Mouse (Mus musculus): ENCODE measurements around the gene Gm45808. TPM values are rescaled to one million over a fixed set of nuclear protein-coding genes. Genes with fewer than 3 reads are reported as not detected.

The Gm45808 gene
- total and polyA plus RNA-seq, 2 experiments from 2014 or later, result 0.18 to 14.2 TPM

GRCm38 (mm10) chr7:45417962-45418492, 68.6 kb downstream of the Gm45808 start:
- Histone ChIP-seq H3K9ac (replicated peaks; ENCODE audit: low read depth, low read length) (no peak overlapping the region), H3K4me1 (ENCODE audit: control insufficient read depth, insufficient read depth) (peaks cover 9% of the 10 kb centered on the region; the same call in 1 of the 2 replicates), H3K36me3 (replicated peaks; ENCODE audit: control insufficient read depth, insufficient read depth, low read length) (peaks cover 25% of the 10 kb centered on the region), H3K27me3 (ENCODE audit: control insufficient read depth, insufficient read depth, low read length) (peaks cover 75% of the 10 kb centered on the region), H3K27ac (ENCODE audit: low read depth) (no peak overlapping the region), H3K9me3 (replicated peaks; ENCODE audit: control insufficient read depth, low read length) (no peaks in the 10 kb centered on the region), H3K4me2 (ENCODE audit: low read depth, low read length) (no peak overlapping the region), H3K4me3 (ENCODE audit: low read depth, low read length) (no peak overlapping the region)
- WGBS, result 14% methylated on average over 13 of the region's 13 CpGs
- no peak for TF ChIP-seq EP300 (IDR thresholded peaks at IDR 0.05; ENCODE audit: low read depth)
- TF ChIP-seq CTCF (IDR thresholded peaks at IDR 0.05; ENCODE audit: low read depth), result no peak
- no peak for DNase-seq (ENCODE audit: low spot score)
- ATAC-seq (ENCODE audit: insufficient read depth, low read depth), result no peak

Small RNA genes within 50 kb of the gene (microRNA-seq; reads per million reads assigned to microRNA genes)
- not detected for gene Gm22133

Other genes starting within 250 kb of the Gm45808 start
Only the 30 nearest of the 36 such genes appear.
- not detected in 2 replicates for gene Slc6a21, start 209.3 kb downstream of the Gm45808 start, total RNA-seq (2014; rRNA removed; ENCODE audit: low replicate concordance)
- gene Slc6a21, start 209.3 kb downstream of the Gm45808 start, polyA plus RNA-seq (2015; fragmentation: Nextera tagmentation; extraction: Ambion mirVana), result not detected in 2 replicates
- gene Trpm4, start 153.0 kb downstream of the Gm45808 start, total RNA-seq (2014; rRNA removed; ENCODE audit: low replicate concordance), result 15.8 and 44.0 TPM in 2 replicates
- gene Trpm4, start 153.0 kb downstream of the Gm45808 start, polyA plus RNA-seq (2015; fragmentation: Nextera tagmentation; extraction: Ambion mirVana), result 14.2 and 15.2 TPM in 2 replicates
- gene Hrc, start 151.5 kb downstream of the Gm45808 start, total RNA-seq (2014; rRNA removed; ENCODE audit: low replicate concordance), result 38.8 and 39.7 TPM in 2 replicates
- gene Hrc, start 151.5 kb downstream of the Gm45808 start, polyA plus RNA-seq (2015; fragmentation: Nextera tagmentation; extraction: Ambion mirVana), result 43.8 and 45.9 TPM in 2 replicates
- gene Ppfia3, start 119.8 kb downstream of the Gm45808 start, total RNA-seq (2014; rRNA removed; ENCODE audit: low replicate concordance), result 0.15 and 1.8 TPM in 2 replicates
- 0.58 and 0.68 TPM in 2 replicates for gene Ppfia3, start 119.8 kb downstream of the Gm45808 start, polyA plus RNA-seq (2015; fragmentation: Nextera tagmentation; extraction: Ambion mirVana)
- gene Lin7b, start 116.2 kb downstream of the Gm45808 start, total RNA-seq (2014; rRNA removed; ENCODE audit: low replicate concordance), result 0.46 TPM in 1 of 2 replicates, not detected in the other
- gene Lin7b, start 116.2 kb downstream of the Gm45808 start, polyA plus RNA-seq (2015; fragmentation: Nextera tagmentation; extraction: Ambion mirVana), result 2.2 and 2.3 TPM in 2 replicates
- gene Snrnp70, start 91.1 kb downstream of the Gm45808 start, total RNA-seq (2014; rRNA removed; ENCODE audit: low replicate concordance), result 141 and 162 TPM in 2 replicates
- 79.7 and 80.3 TPM in 2 replicates for gene Snrnp70, start 91.1 kb downstream of the Gm45808 start, polyA plus RNA-seq (2015; fragmentation: Nextera tagmentation; extraction: Ambion mirVana)
- gene Kcna7, start 81.2 kb downstream of the Gm45808 start, total RNA-seq (2014; rRNA removed; ENCODE audit: low replicate concordance), result 1.4 and 4.6 TPM in 2 replicates
- gene Kcna7, start 81.2 kb downstream of the Gm45808 start, polyA plus RNA-seq (2015; fragmentation: Nextera tagmentation; extraction: Ambion mirVana), result 0.42 and 0.54 TPM in 2 replicates
- gene Ntf5, start 73.1 kb downstream of the Gm45808 start, total RNA-seq (2014; rRNA removed; ENCODE audit: low replicate concordance), result 2.2 TPM in 1 of 2 replicates, not detected in the other
- 0.15 and 0.21 TPM in 2 replicates for gene Ntf5, start 73.1 kb downstream of the Gm45808 start, polyA plus RNA-seq (2015; fragmentation: Nextera tagmentation; extraction: Ambion mirVana)
- gene Lhb, start 66.0 kb downstream of the Gm45808 start, total RNA-seq (2014; rRNA removed; ENCODE audit: low replicate concordance), result 0.27 TPM in 1 of 2 replicates, not detected in the other
- gene Lhb, start 66.0 kb downstream of the Gm45808 start, polyA plus RNA-seq (2015; fragmentation: Nextera tagmentation; extraction: Ambion mirVana), result not detected in 2 replicates
- gene Gys1, start 52.0 kb downstream of the Gm45808 start, total RNA-seq (2014; rRNA removed; ENCODE audit: low replicate concordance), result 109 and 123 TPM in 2 replicates
- gene Gys1, start 52.0 kb downstream of the Gm45808 start, polyA plus RNA-seq (2015; fragmentation: Nextera tagmentation; extraction: Ambion mirVana), result 68.3 and 70.4 TPM in 2 replicates
- gene Ruvbl2, start 48.7 kb downstream of the Gm45808 start, total RNA-seq (2014; rRNA removed; ENCODE audit: low replicate concordance), result 76.9 and 106 TPM in 2 replicates
- 31.0 and 34.2 TPM in 2 replicates for gene Ruvbl2, start 48.7 kb downstream of the Gm45808 start, polyA plus RNA-seq (2015; fragmentation: Nextera tagmentation; extraction: Ambion mirVana)
- gene Ftl1, start 26.9 kb downstream of the Gm45808 start, total RNA-seq (2014; rRNA removed; ENCODE audit: low replicate concordance), result 1,107 and 1,211 TPM in 2 replicates
- gene Ftl1, start 26.9 kb downstream of the Gm45808 start, polyA plus RNA-seq (2015; fragmentation: Nextera tagmentation; extraction: Ambion mirVana), result 2,163 and 2,221 TPM in 2 replicates
- 48.1 and 88.1 TPM in 2 replicates for gene Bax, start 19.9 kb downstream of the Gm45808 start, total RNA-seq (2014; rRNA removed; ENCODE audit: low replicate concordance)
- gene Bax, start 19.9 kb downstream of the Gm45808 start, polyA plus RNA-seq (2015; fragmentation: Nextera tagmentation; extraction: Ambion mirVana), result 99.2 and 101 TPM in 2 replicates
- not detected in 2 replicates for gene Tulp2, start 4.9 kb downstream of the Gm45808 start, total RNA-seq (2014; rRNA removed; ENCODE audit: low replicate concordance)
- 0.15 and 0.20 TPM in 2 replicates for gene Tulp2, start 4.9 kb downstream of the Gm45808 start, polyA plus RNA-seq (2015; fragmentation: Nextera tagmentation; extraction: Ambion mirVana)
- gene Dhdh, start 2.0 kb upstream of the Gm45808 start, total RNA-seq (2014; rRNA removed; ENCODE audit: low replicate concordance), result 3.4 and 5.6 TPM in 2 replicates
- 5.1 and 5.3 TPM in 2 replicates for gene Dhdh, start 2.0 kb upstream of the Gm45808 start, polyA plus RNA-seq (2015; fragmentation: Nextera tagmentation; extraction: Ambion mirVana)
- 78.4 and 107 TPM in 2 replicates for gene Nucb1, start 23.6 kb upstream of the Gm45808 start, total RNA-seq (2014; rRNA removed; ENCODE audit: low replicate concordance)
- 108 and 110 TPM in 2 replicates for gene Nucb1, start 23.6 kb upstream of the Gm45808 start, polyA plus RNA-seq (2015; fragmentation: Nextera tagmentation; extraction: Ambion mirVana)
- gene Ppp1r15a, start 39.5 kb upstream of the Gm45808 start, total RNA-seq (2014; rRNA removed; ENCODE audit: low replicate concordance), result 10.6 and 28.8 TPM in 2 replicates
- 19.2 and 22.8 TPM in 2 replicates for gene Ppp1r15a, start 39.5 kb upstream of the Gm45808 start, polyA plus RNA-seq (2015; fragmentation: Nextera tagmentation; extraction: Ambion mirVana)
- 1.3 and 3.4 TPM in 2 replicates for gene Plekha4, start 39.5 kb upstream of the Gm45808 start, total RNA-seq (2014; rRNA removed; ENCODE audit: low replicate concordance)
- gene Plekha4, start 39.5 kb upstream of the Gm45808 start, polyA plus RNA-seq (2015; fragmentation: Nextera tagmentation; extraction: Ambion mirVana), result 0.78 and 1.2 TPM in 2 replicates
- not detected in 2 replicates for gene Hsd17b14, start 68.1 kb upstream of the Gm45808 start, total RNA-seq (2014; rRNA removed; ENCODE audit: low replicate concordance)
- 0.11 and 0.34 TPM in 2 replicates for gene Hsd17b14, start 68.1 kb upstream of the Gm45808 start, polyA plus RNA-seq (2015; fragmentation: Nextera tagmentation; extraction: Ambion mirVana)
- gene Bcat2, start 83.3 kb upstream of the Gm45808 start, total RNA-seq (2014; rRNA removed; ENCODE audit: low replicate concordance), result 70.6 and 97.2 TPM in 2 replicates
- 73.7 and 74.8 TPM in 2 replicates for gene Bcat2, start 83.3 kb upstream of the Gm45808 start, polyA plus RNA-seq (2015; fragmentation: Nextera tagmentation; extraction: Ambion mirVana)
- not detected in 2 replicates for gene Fgf21, start 128.7 kb upstream of the Gm45808 start, total RNA-seq (2014; rRNA removed; ENCODE audit: low replicate concordance)
- gene Fgf21, start 128.7 kb upstream of the Gm45808 start, polyA plus RNA-seq (2015; fragmentation: Nextera tagmentation; extraction: Ambion mirVana), result 0.12 TPM in 1 of 2 replicates, not detected in the other
- not detected in 2 replicates for gene Fut1, start 130.5 kb upstream of the Gm45808 start, total RNA-seq (2014; rRNA removed; ENCODE audit: low replicate concordance)
- gene Fut1, start 130.5 kb upstream of the Gm45808 start, polyA plus RNA-seq (2015; fragmentation: Nextera tagmentation; extraction: Ambion mirVana), result not detected in 2 replicates
- gene Izumo1, start 135.0 kb upstream of the Gm45808 start, total RNA-seq (2014; rRNA removed; ENCODE audit: low replicate concordance), result 0.53 TPM in 1 of 2 replicates, not detected in the other
- gene Izumo1, start 135.0 kb upstream of the Gm45808 start, polyA plus RNA-seq (2015; fragmentation: Nextera tagmentation; extraction: Ambion mirVana), result 0.11 and 0.23 TPM in 2 replicates
- gene Rasip1, start 140.7 kb upstream of the Gm45808 start, total RNA-seq (2014; rRNA removed; ENCODE audit: low replicate concordance), result 68.8 and 77.6 TPM in 2 replicates
- gene Rasip1, start 140.7 kb upstream of the Gm45808 start, polyA plus RNA-seq (2015; fragmentation: Nextera tagmentation; extraction: Ambion mirVana), result 13.7 and 14.3 TPM in 2 replicates
- 5.6 and 6.5 TPM in 2 replicates for gene Mamstr, start 153.2 kb upstream of the Gm45808 start, total RNA-seq (2014; rRNA removed; ENCODE audit: low replicate concordance)
- 7.2 and 7.7 TPM in 2 replicates for gene Mamstr, start 153.2 kb upstream of the Gm45808 start, polyA plus RNA-seq (2015; fragmentation: Nextera tagmentation; extraction: Ambion mirVana)
- gene Fut2, start 179.6 kb upstream of the Gm45808 start, total RNA-seq (2014; rRNA removed; ENCODE audit: low replicate concordance), result not detected in 2 replicates
- 1.5 and 1.7 TPM in 2 replicates for gene Fut2, start 179.6 kb upstream of the Gm45808 start, polyA plus RNA-seq (2015; fragmentation: Nextera tagmentation; extraction: Ambion mirVana)
- gene Ntn5, start 197.2 kb upstream of the Gm45808 start, total RNA-seq (2014; rRNA removed; ENCODE audit: low replicate concordance), result not detected in 2 replicates
- gene Ntn5, start 197.2 kb upstream of the Gm45808 start, polyA plus RNA-seq (2015; fragmentation: Nextera tagmentation; extraction: Ambion mirVana), result 0.11 TPM in 1 of 2 replicates, not detected in the other
- gene Sec1, start 207.6 kb upstream of the Gm45808 start, total RNA-seq (2014; rRNA removed; ENCODE audit: low replicate concordance), result 0.62 and 1.3 TPM in 2 replicates
- 0.16 and 0.33 TPM in 2 replicates for gene Sec1, start 207.6 kb upstream of the Gm45808 start, polyA plus RNA-seq (2015; fragmentation: Nextera tagmentation; extraction: Ambion mirVana)
- gene Car11, start 213.0 kb upstream of the Gm45808 start, total RNA-seq (2014; rRNA removed; ENCODE audit: low replicate concordance), result 1.6 and 3.0 TPM in 2 replicates
- 2.5 and 2.8 TPM in 2 replicates for gene Car11, start 213.0 kb upstream of the Gm45808 start, polyA plus RNA-seq (2015; fragmentation: Nextera tagmentation; extraction: Ambion mirVana)
- 29.3 and 37.4 TPM in 2 replicates for gene Dbp, start 218.3 kb upstream of the Gm45808 start, total RNA-seq (2014; rRNA removed; ENCODE audit: low replicate concordance)
- 21.9 and 24.9 TPM in 2 replicates for gene Dbp, start 218.3 kb upstream of the Gm45808 start, polyA plus RNA-seq (2015; fragmentation: Nextera tagmentation; extraction: Ambion mirVana)

Data from heart, postnatal 0 days (tissue).